Mouse (Mus musculus) intestine, postnatal 0 days (tissue): ENCODE data around the gene Slc35f6. TPM values are rescaled to one million over a fixed set of nuclear protein-coding genes. Genes with fewer than 3 reads are reported as not detected.

Source experiments
- ATAC-seq: fragments of 200-750 bp; cut with Nextera tagmentation; 2 replicates; pipeline ENCODE4 v1.8.0; 2017; ENCODE audit warnings: mild to moderate bottlenecking, moderate TSS enrichment, moderate library complexity
- H3K27ac ChIP-seq: fragments of 300-500 bp; sonication (generic); 2 replicates; pipeline ENCODE4 v1.5.1; 2014; ENCODE audit warnings: mild to moderate bottlenecking, low read depth, low read length, moderate library complexity
- H3K27me3 ChIP-seq: fragments of 300-500 bp; sonication (generic); replicated peaks from 2 replicates; pipeline ENCODE4 v1.6.1; 2014; ENCODE audit warnings: low read length, mixed read lengths; ENCODE audit not compliant: control insufficient read depth, insufficient read depth
- H3K36me3 ChIP-seq: fragments of 300-500 bp; sonication (generic); 2 replicates; pipeline ENCODE4 v1.6.1; 2014; ENCODE audit warnings: mild to moderate bottlenecking, moderate library complexity; ENCODE audit not compliant: control insufficient read depth, insufficient read depth
- H3K4me1 ChIP-seq: fragments of 300-500 bp; sonication (generic); replicated peaks from 2 replicates; pipeline ENCODE4 v1.6.1; 2014; ENCODE audit warnings: antibody characterized with exemption, low read length, mixed read lengths; ENCODE audit not compliant: control insufficient read depth, insufficient read depth
- H3K4me2 ChIP-seq: fragments of 300-500 bp; sonication (generic); replicated peaks from 2 replicates; pipeline ENCODE4 v1.6.1; 2014; ENCODE audit warnings: low read depth, mild to moderate bottlenecking, moderate library complexity
- H3K4me3 ChIP-seq: fragments of 300-500 bp; sonication (generic); 2 replicates; pipeline ENCODE4 v1.5.1; 2014; ENCODE audit warnings: low read depth, low read length
- H3K9ac ChIP-seq: fragments of 300-500 bp; sonication (generic); 2 replicates; pipeline ENCODE4 v1.6.1; 2014; ENCODE audit warnings: mild to moderate bottlenecking, low read depth, low read length
- H3K9me3 ChIP-seq: fragments of 300-500 bp; sonication (generic); 2 replicates; pipeline ENCODE4 v1.6.1; 2016; ENCODE audit warnings: mixed run types; ENCODE audit not compliant: control insufficient read depth
- CTCF ChIP-seq: sonication (generic); IDR thresholded peaks from 2 replicates; pipeline ENCODE4 v1.5.1; 2016; ENCODE audit warnings: low read depth, mild to moderate bottlenecking, control low read depth, antibody characterized with exemption, moderate library complexity
- WGBS: fragments of 180-500 bp; shearing (Covaris S2); extraction: QIAGEN DNeasy Blood & Tissue Kit; methylation state at CpG from one replicate; pipeline ENCODE4 v1.1.7; 2014; 5-methylcytosine and 5-hydroxymethylcytosine counted together
- microRNA-seq: library from miRNA; unstranded; fragments of <30 nt; microRNA quantifications from one replicate; pipeline ENCODE4, GENCODE M21; 2016
- polyA plus RNA-seq: library from polyadenylated mRNA; unstranded; fragments of >200 nt; fragmentation: Nextera tagmentation; extraction: Ambion mirVana; gene quantifications from 2 replicates; pipeline ENCODE4 v1.2.1, GENCODE M21; 2015

Gene Slc35f6
- polyA plus RNA-seq, 1 experiment from 2014 or later, result 71.6 TPM

- no peak for TF ChIP-seq CTCF
- 0 out of 2 replicates have a peak, but pooled peaks cover 4% of the 10 kb centered on the region for H3K27me3 ChIP-seq
- no peak overlapping the region for H3K9ac ChIP-seq
- no peaks in the 10 kb centered on the region for H3K9me3 ChIP-seq
- H3K36me3 ChIP-seq, result no peaks in the 10 kb centered on the region
- no peaks in the 10 kb centered on the region for H3K4me1 ChIP-seq
- no peak overlapping the region for H3K4me3 ChIP-seq
- no peak overlapping the region for H3K4me2 ChIP-seq
- ATAC-seq, result no peak
- no peak overlapping the region for H3K27ac ChIP-seq
- WGBS, result 81% methylated on average over 3 of the region's 3 CpGs
These were observed 54.1 kb downstream of the Slc35f6 start for GRCm38 (mm10) chr5:30701866-30702265.

Small RNA genes lying within 50 kb of the gene (microRNA-seq; reads per million reads assigned to microRNA genes)
- gene Mir5625, result not detected

Other genes starting within 250 kb of the Slc35f6 start
- 0.05 and 0.09 TPM in 2 replicates for gene Otof, start 186.0 kb upstream of the Slc35f6 start, polyA plus RNA-seq
- not detected in 2 replicates for gene 1700001C02Rik, start 181.9 kb upstream of the Slc35f6 start, polyA plus RNA-seq
- gene Cib4, start 102.1 kb upstream of the Slc35f6 start, polyA plus RNA-seq, result not detected in 2 replicates
- 7.3 and 8.1 TPM in 2 replicates for gene Kcnk3, start 59.8 kb upstream of the Slc35f6 start, polyA plus RNA-seq
- 62.0 and 79.2 TPM in 2 replicates for gene Cenpa, start 18.8 kb downstream of the Slc35f6 start, polyA plus RNA-seq
- 2.7 and 3.0 TPM in 2 replicates for gene Dpysl5, start 63.6 kb downstream of the Slc35f6 start, polyA plus RNA-seq
- 25.3 and 25.5 TPM in 2 replicates for gene Mapre3, start 166.7 kb downstream of the Slc35f6 start, polyA plus RNA-seq
- 46.1 and 47.6 TPM in 2 replicates for gene Tmem214, start 220.1 kb downstream of the Slc35f6 start, polyA plus RNA-seq
- 5.5 and 6.5 TPM in 2 replicates for gene Agbl5, start 240.8 kb downstream of the Slc35f6 start, polyA plus RNA-seq